In genomic region chr1:131802652-131803051, GRCm38 (mm10) we compare ENCODE assay signal across 19 mouse cellular contexts. TPM values are rescaled to one million over a fixed set of nuclear protein-coding genes. Genes with fewer than 3 reads are reported as not detected.
DNase-seq lines count a peak whose midpoint lies in the region; ATAC-seq and TF ChIP-seq lines count a peak whose summit lies in the region.
"Had no signal": no experiment of that assay in that cellular context is flagged by ENCODE, and none has a peak within 500 bp of the region (broad histone marks: within the 10 kb centered on the region; RNA-seq: fewer than 3 reads in every experiment).

No protein-coding gene starts in this region.

- WGBS in heart, adult 2 months, result 60% methylated on average over 5 of the region's 5 CpGs
- 76% methylated on average over 5 of the region's 5 CpGs for WGBS in heart, embryonic 11.5 days (ENCODE audit: insufficient replicate concordance)
- 73% methylated on average over 5 of the region's 5 CpGs for WGBS in lung, postnatal 0 days

- H3K79me2 ChIP-seq in heart, adult 2 months (replicated peaks; ENCODE audit: control insufficient read depth, insufficient read depth, low read length), result no peaks in the 10 kb centered on the region

- H3K4me3 ChIP-seq in heart, adult 2 months, result no peak overlapping the region
- H3K4me3 ChIP-seq in heart, embryonic 11.5 days (ENCODE audit: low read depth, low read length), result no peak overlapping the region
- H3K4me3 ChIP-seq in lung, postnatal 0 days (ENCODE audit: low read depth, low read length), result no peak overlapping the region
- H3K4me3 ChIP-seq: embryonic facial prominence, embryonic 12.5 days; heart, embryonic 13.5 days; limb, embryonic 10.5 days had no signal

- DNase-seq in adrenal gland, postnatal 25 days, result peak; percentile 20
- DNase-seq in adrenal gland, adult 8-10 months, result no peak
- peak; percentile 29 to 62 for DNase-seq in heart, adult 2 months
- peak; percentile 11 for DNase-seq in lung, postnatal 36 days
- DNase-seq in lung, postnatal 0 days (ENCODE audit: low spot score), result no peak
- DNase-seq in gastrocnemius, postnatal 25 days, result peak; percentile 50
- DNase-seq in kidney, adult 18-20 months, result no peak
- DNase-seq: kidney, postnatal 4 days; lung, postnatal 10 days had no signal

- peak overlapping the region; percentile 51 for H3K27ac ChIP-seq in heart, adult 2 months
- no peak overlapping the region for H3K27ac ChIP-seq in heart, embryonic 11.5 days (ENCODE audit: low read depth, low read length)
- no peak overlapping the region for H3K27ac ChIP-seq in lung, postnatal 0 days (ENCODE audit: low read length)
- H3K27ac ChIP-seq: embryonic facial prominence, embryonic 12.5 days; heart, embryonic 13.5 days; hindbrain, embryonic 14.5 days; limb, embryonic 10.5 days; liver, embryonic 14.5 days; stomach, postnatal 0 days had no signal

- no peaks in the 10 kb centered on the region for H3K36me3 ChIP-seq in heart, adult 2 months (ENCODE audit: control insufficient read depth, insufficient read depth, low read length)
- no peaks in the 10 kb centered on the region for H3K36me3 ChIP-seq in heart, embryonic 11.5 days (ENCODE audit: control insufficient read depth, insufficient read depth, low read length)
- no peaks in the 10 kb centered on the region for H3K36me3 ChIP-seq in lung, postnatal 0 days (ENCODE audit: insufficient read depth, low read length)
- H3K36me3 ChIP-seq: embryonic facial prominence, embryonic 12.5 days; heart, embryonic 13.5 days; limb, embryonic 10.5 days had no signal

- no peak for ATAC-seq in heart, embryonic 11.5 days (replicated peaks; ENCODE audit: insufficient number of reproducible peaks, low FRiP score, low TSS enrichment)
- no peak for ATAC-seq in lung, postnatal 0 days
- ATAC-seq: intestine, postnatal 0 days; Patski had no signal

- no peak overlapping the region for H3K9ac ChIP-seq in heart, adult 2 months (ENCODE audit: low read depth, low read length)
- H3K9ac ChIP-seq in heart, embryonic 11.5 days (ENCODE audit: low read depth, low read length), result no peak overlapping the region
- no peak overlapping the region for H3K9ac ChIP-seq in lung, postnatal 0 days (replicated peaks; ENCODE audit: low read depth)
- H3K9ac ChIP-seq: embryonic facial prominence, embryonic 12.5 days; heart, embryonic 13.5 days; hindbrain, embryonic 14.5 days; liver, embryonic 14.5 days had no signal

- no peak for TF ChIP-seq EP300 in heart, adult 2 months (IDR thresholded peaks at IDR 0.05; ENCODE audit: insufficient read depth, low read depth, low read length)
- no peak for TF ChIP-seq EP300 in lung, postnatal 0 days (IDR thresholded peaks at IDR 0.05)

- no peak overlapping the region for H3K4me2 ChIP-seq in heart, embryonic 11.5 days
- no peak overlapping the region for H3K4me2 ChIP-seq in lung, postnatal 0 days (replicated peaks; ENCODE audit: low read depth, low read length)
- H3K4me2 ChIP-seq: embryonic facial prominence, embryonic 12.5 days; heart, embryonic 13.5 days; hindbrain, embryonic 14.5 days had no signal

- no peaks in the 10 kb centered on the region for H3K27me3 ChIP-seq in heart, adult 2 months (ENCODE audit: control insufficient read depth, insufficient read depth, low read length)
- H3K27me3 ChIP-seq in heart, embryonic 11.5 days (ENCODE audit: control insufficient read depth, insufficient read depth, low read length), result 0 out of 2 replicates have a peak, but pooled peaks cover 2% of the 10 kb centered on the region
- H3K27me3 ChIP-seq in lung, postnatal 0 days (replicated peaks; ENCODE audit: insufficient read depth, low read length), result no peaks in the 10 kb centered on the region

- TF ChIP-seq POLR2A in heart, adult 2 months (IDR thresholded peaks at IDR 0.05; ENCODE audit: insufficient read depth, low read depth, low read length), result no peak

- no peaks in the 10 kb centered on the region for H3K9me3 ChIP-seq in heart, embryonic 11.5 days (replicated peaks; ENCODE audit: control insufficient read depth, low read length)
- H3K9me3 ChIP-seq in lung, postnatal 0 days (ENCODE audit: low read length), result no peaks in the 10 kb centered on the region
- H3K9me3 ChIP-seq: embryonic facial prominence, embryonic 12.5 days; heart, embryonic 13.5 days; limb, embryonic 10.5 days had no signal

- H3K4me1 ChIP-seq in heart, adult 2 months (ENCODE audit: control insufficient read depth, insufficient read depth, low read length), result no peaks in the 10 kb centered on the region
- H3K4me1 ChIP-seq in heart, embryonic 11.5 days (ENCODE audit: control insufficient read depth, insufficient read depth, low read length), result peaks cover under 1% of the 10 kb centered on the region; the same call in 1 of the 2 replicates
- H3K4me1 ChIP-seq in lung, postnatal 0 days (ENCODE audit: insufficient read depth, low read depth, low read length), result no peaks in the 10 kb centered on the region
- H3K4me1 ChIP-seq: embryonic facial prominence, embryonic 12.5 days had no signal

- intact Hi-C loops in heart, adult 2 months (cut with DNase I), result no loop called here

- no peak for TF ChIP-seq CTCF in heart, adult 2 months (IDR thresholded peaks at IDR 0.05)
- TF ChIP-seq CTCF in lung, postnatal 0 days (IDR thresholded peaks at IDR 0.05), result no peak

RNA-seq across cellular contexts. Expression of gene Pm20d1, which starts 5.5 kb away (rescaled TPM):
- 14.9 and 15.5 TPM in 2 replicates for total RNA-seq in adrenal gland, postnatal 25 days (2021)
- 10 to 100 TPM in 2 of 4 experiments, 1 to 10 TPM in 2; 6.2 to 15.0 (median 10.6) TPM for total RNA-seq in adrenal gland, adult 8-10 months (2022)
- total RNA-seq in heart, adult 2 months (2021), result 1 to 10 TPM; 5.8 to 7.5 TPM
- polyA plus RNA-seq in heart, adult 2 months (2012; rRNA removed), result 5.9 and 8.3 TPM in 2 replicates
- 0.75 and 1.3 TPM in 2 replicates for polyA plus RNA-seq in heart, embryonic 11.5 days (2014; fragmentation: Nextera tagmentation; extraction: Ambion mirVana)
- polyA plus RNA-seq in lung, postnatal 0 days (2015; fragmentation: Nextera tagmentation; extraction: Ambion mirVana), result 1.6 TPM in 2 replicates
- 1 to 10 TPM in 1 of 2 experiments, under 1 TPM in 1; 0.82 to 1.3 TPM for total RNA-seq in gastrocnemius, postnatal 25 days (2021)
- total RNA-seq: common myeloid progenitor, adult 5-6 weeks had no signal
- polyA plus RNA-seq: Patski had no signal

RNA-seq across cellular contexts. Expression of gene Slc41a1, which starts 24.6 kb away (rescaled TPM):
- total RNA-seq in adrenal gland, postnatal 25 days (2021), result 60.7 and 74.8 TPM in 2 replicates
- total RNA-seq in adrenal gland, adult 8-10 months (2022), result 10 to 100 TPM; 49.1 to 57.2 (median 53.0) TPM
- total RNA-seq in heart, adult 2 months (2021), result 10 to 100 TPM; 43.4 to 65.9 TPM
- polyA plus RNA-seq in heart, adult 2 months (2012; rRNA removed), result 69.5 and 84.1 TPM in 2 replicates
- 6.4 and 8.7 TPM in 2 replicates for polyA plus RNA-seq in heart, embryonic 11.5 days (2014; fragmentation: Nextera tagmentation; extraction: Ambion mirVana)
- 12.1 and 13.1 TPM in 2 replicates for polyA plus RNA-seq in lung, postnatal 0 days (2015; fragmentation: Nextera tagmentation; extraction: Ambion mirVana)
- total RNA-seq in gastrocnemius, postnatal 25 days (2021), result 10 to 100 TPM; 53.4 to 53.5 TPM

RNA-seq across cellular contexts. Expression of gene Slc26a9, which starts 58.8 kb away (rescaled TPM):
- 0.18 TPM in 1 of 2 replicates, not detected in the other for total RNA-seq in adrenal gland, postnatal 25 days (2021)
- under 1 TPM in 3 of 4 experiments, not detected in 1; 0.06 to 0.28 (median 0.23) TPM for total RNA-seq in adrenal gland, adult 8-10 months (2022)
- not detected for total RNA-seq in heart, adult 2 months (2021)
- 0.03 and 0.08 TPM in 2 replicates for polyA plus RNA-seq in heart, adult 2 months (2012; rRNA removed)
- polyA plus RNA-seq in heart, embryonic 11.5 days (2014; fragmentation: Nextera tagmentation; extraction: Ambion mirVana), result not detected in 2 replicates
- 10.9 and 12.3 TPM in 2 replicates for polyA plus RNA-seq in lung, postnatal 0 days (2015; fragmentation: Nextera tagmentation; extraction: Ambion mirVana)
- total RNA-seq in gastrocnemius, postnatal 25 days (2021), result not detected
- total RNA-seq: common myeloid progenitor, adult 5-6 weeks had no signal
- polyA plus RNA-seq: limb, embryonic 10.5 days had no signal

Comparison
In these comparisons a context has a peak if more than half of its experiments do, and no peak if none do; other contexts are left out.
1. DNase-seq: peak in adrenal gland, postnatal 25 days (single experiment), heart, adult 2 months (2 of 2), lung, postnatal 36 days (single experiment) and gastrocnemius, postnatal 25 days (single experiment); none in adrenal gland, adult 8-10 months (single experiment), lung, postnatal 0 days (single experiment) and kidney, adult 18-20 months (single experiment).